Mouse (Mus musculus) midbrain, embryonic 14.5 days (tissue): ENCODE data around the gene Il1rn. TPM values are rescaled to one million over a fixed set of nuclear protein-coding genes. Genes with fewer than 3 reads are reported as not detected.

Experiments
- ATAC-seq: fragments of 200-750 bp; cut with Nextera tagmentation; 2 replicates; pipeline ENCODE4 v1.8.0; 2017; ENCODE audit warnings: moderate number of reproducible peaks, moderate library complexity; ENCODE audit not compliant: low FRiP score, low TSS enrichment
- DNase-seq: peaks from one replicate; pipeline ENCODE4 v3.0.0-alpha.2; 2015
- H3K27ac ChIP-seq: fragments of 300-500 bp; sonication (generic); replicated peaks from 2 replicates; pipeline ENCODE4 v1.5.1; 2014; ENCODE audit warnings: mild to moderate bottlenecking, low read depth, low read length, moderate library complexity
- H3K27me3 ChIP-seq: fragments of 300-500 bp; sonication (generic); 2 replicates; pipeline ENCODE4 v1.6.1; 2014; ENCODE audit warnings: low read length, control low read depth, mixed read lengths; ENCODE audit not compliant: control insufficient read depth, insufficient read depth
- H3K36me3 ChIP-seq: fragments of 300-500 bp; sonication (generic); 2 replicates; pipeline ENCODE4 v1.6.1; 2014; ENCODE audit warnings: low read length, control low read depth; ENCODE audit not compliant: control insufficient read depth, insufficient read depth
- H3K4me1 ChIP-seq: fragments of 300-500 bp; sonication (generic); 2 replicates; pipeline ENCODE4 v1.6.1; 2014; ENCODE audit warnings: mild to moderate bottlenecking, antibody characterized with exemption, low read length, control low read depth; ENCODE audit not compliant: control insufficient read depth, insufficient read depth
- H3K4me2 ChIP-seq: fragments of 300-500 bp; sonication (generic); 2 replicates; pipeline ENCODE4 v1.6.1; 2014; ENCODE audit warnings: mild to moderate bottlenecking, low read length, moderate library complexity
- H3K4me3 ChIP-seq: fragments of 300-500 bp; sonication (generic); replicated peaks from 2 replicates; pipeline ENCODE4 v1.5.1; 2014; ENCODE audit warnings: low read depth, low read length
- H3K9ac ChIP-seq: fragments of 300-500 bp; sonication (generic); replicated peaks from 2 replicates; pipeline ENCODE4 v1.6.1; 2014; ENCODE audit warnings: mild to moderate bottlenecking, low read length, moderate library complexity
- H3K9me3 ChIP-seq: fragments of 300-500 bp; sonication (generic); 2 replicates; pipeline ENCODE4 v1.6.1; 2016; ENCODE audit warnings: low read length, control low read depth, mixed read lengths; ENCODE audit not compliant: control insufficient read depth
- WGBS: fragments of 180-500 bp; shearing (Covaris S2); extraction: QIAGEN DNeasy Blood & Tissue Kit; methylation state at CpG from one replicate; pipeline ENCODE4 v1.1.7; 2014; 5-methylcytosine and 5-hydroxymethylcytosine counted together
- polyA plus RNA-seq: library from polyadenylated mRNA; unstranded; fragments of >200 nt; fragmentation: Nextera tagmentation; extraction: Ambion mirVana; gene quantifications from 2 replicates; pipeline ENCODE4 v1.2.1, GENCODE M21; 2014

The Il1rn gene
- polyA plus RNA-seq, 1 experiment from 2014 or later, result 1.7 TPM

DNA sequence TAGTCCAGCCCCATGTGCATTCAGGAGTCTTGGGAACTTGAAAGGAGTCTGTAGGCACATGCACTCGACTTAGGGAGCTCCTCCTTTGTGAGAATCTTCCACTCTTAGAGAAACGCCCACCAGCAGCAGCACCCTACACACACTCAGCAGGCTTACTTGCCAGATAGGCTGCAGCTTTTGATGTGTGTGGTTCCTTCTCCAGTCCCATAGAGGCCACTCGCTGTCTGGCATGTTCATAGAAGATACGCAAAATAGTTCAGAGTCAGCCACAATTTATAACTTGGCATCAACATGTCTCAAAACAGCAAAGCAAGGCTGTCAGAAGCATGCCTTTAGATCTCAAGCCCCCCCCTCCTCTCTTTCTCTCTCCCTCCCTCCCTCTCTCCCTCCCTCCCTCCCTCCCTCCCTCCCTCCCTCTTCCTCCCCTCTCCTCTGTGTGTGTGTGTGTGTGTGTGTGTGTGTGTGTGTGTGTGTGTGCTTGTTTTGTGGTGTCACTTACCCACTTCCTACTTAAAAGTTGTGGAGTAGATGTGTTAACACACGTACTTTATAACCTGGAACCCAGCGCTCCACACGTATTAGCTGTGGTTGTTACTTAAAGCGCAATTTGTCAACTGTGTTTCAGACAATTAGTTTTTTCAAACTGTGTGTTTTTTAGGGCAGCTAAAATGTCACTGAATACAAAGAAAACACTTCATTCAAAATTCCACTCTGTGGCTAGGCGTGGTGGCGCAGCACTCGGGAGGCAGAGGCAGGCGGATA, 29.7 kb downstream of the Il1rn start:
- H3K9me3 ChIP-seq, result no peaks in the 10 kb centered on the region
- DNase-seq (no peak), ATAC-seq (no peak)
- WGBS, result 80% methylated on average over 12 of the region's 12 CpGs
- H3K27ac ChIP-seq, result no peak overlapping the region
- no peak overlapping the region for H3K4me2 ChIP-seq
- H3K4me1 ChIP-seq, result no peaks in the 10 kb centered on the region
- no peaks in the 10 kb centered on the region for H3K36me3 ChIP-seq
- peaks cover 7% of the 10 kb centered on the region; the same call in 1 of the 2 replicates for H3K27me3 ChIP-seq
- H3K9ac ChIP-seq, result no peak overlapping the region
- H3K4me3 ChIP-seq, result no peak overlapping the region

DNA sequence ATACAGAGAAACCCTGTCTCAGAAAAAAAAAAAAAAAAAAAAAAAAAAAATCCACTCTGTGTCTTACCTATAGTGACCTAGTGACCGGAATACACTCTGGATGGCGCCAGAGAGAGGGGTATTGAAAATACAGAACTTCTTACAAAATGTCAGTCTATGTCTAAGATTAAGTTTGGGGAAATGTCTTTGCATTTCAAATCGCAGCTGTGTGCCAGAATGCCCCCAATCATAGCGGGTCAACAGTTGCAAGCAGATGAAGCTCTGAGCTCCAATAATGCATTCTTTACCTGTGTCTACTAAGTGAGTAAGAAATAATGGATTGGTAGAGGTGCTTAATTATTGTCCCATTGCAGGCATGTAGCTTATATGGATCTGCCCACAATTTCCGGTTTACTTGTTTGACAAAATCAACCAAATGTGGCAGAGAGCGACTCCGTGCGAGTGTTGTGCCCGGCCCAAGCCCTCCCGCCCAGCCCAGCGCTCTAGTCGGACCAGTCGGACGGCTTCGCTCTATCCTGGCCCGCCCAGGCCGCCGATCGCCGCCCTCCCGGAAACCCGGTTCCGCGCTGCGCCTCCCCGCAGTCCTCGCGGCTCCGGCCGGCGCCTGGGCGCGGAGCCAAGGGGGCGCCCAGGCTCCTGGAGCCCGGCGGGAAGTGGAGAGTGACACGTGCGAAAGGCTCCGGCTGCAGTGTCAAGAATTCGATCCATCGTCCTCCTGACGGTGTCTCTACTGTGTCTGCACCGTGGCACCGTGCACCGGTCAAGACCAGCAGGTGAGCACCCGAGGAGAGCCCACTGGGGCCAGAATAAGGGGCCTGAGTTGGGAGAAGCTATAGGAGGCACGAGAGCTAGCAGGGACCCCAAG, 30.6 kb downstream of the Il1rn start, which contains the start of gene Psd4:
Gene Psd4 (plus strand): TSS at position 551 of the 865 bp plus-strand sequence.
- Histone ChIP-seq H3K27ac (no peak within 1 kb of the TSS), H3K9ac (peak within 1 kb of the TSS; percentile 55), H3K4me3 (peak within 1 kb of the TSS; percentile 44), H3K36me3 (no peaks in the 10 kb centered on the region), H3K4me1 (no peaks in the 10 kb centered on the region), H3K9me3 (no peaks in the 10 kb centered on the region), H3K27me3 (peaks cover 7% of the 10 kb centered on the region; the same call in 1 of the 2 replicates), H3K4me2 (peak within 1 kb of the TSS; percentile 80)
- WGBS, result 4% methylated on average over 47 of the region's 47 CpGs
- peak; percentile 67; the same call in 1 of the 2 replicates for ATAC-seq
- DNase-seq, result peak; percentile 77

DNA sequence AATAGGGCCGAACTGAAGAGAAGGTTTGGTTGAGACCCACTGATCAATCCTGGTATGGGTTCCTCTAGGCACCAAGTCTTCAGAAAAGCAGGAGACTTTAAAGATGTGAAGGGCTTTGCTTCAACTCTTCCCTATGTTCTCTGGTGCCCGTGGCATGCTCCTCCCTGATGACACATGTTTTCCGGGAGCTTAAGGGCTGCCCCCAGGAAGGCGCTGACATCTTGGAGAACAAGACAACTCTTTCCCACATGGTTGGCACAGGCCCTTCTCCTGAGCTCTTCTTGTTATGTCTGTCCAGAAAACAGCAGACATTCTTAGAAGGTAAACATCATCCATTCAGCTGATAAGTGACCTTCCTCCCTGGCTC, 31.2 kb downstream of the Il1rn start:
- no peak for ATAC-seq

DNA sequence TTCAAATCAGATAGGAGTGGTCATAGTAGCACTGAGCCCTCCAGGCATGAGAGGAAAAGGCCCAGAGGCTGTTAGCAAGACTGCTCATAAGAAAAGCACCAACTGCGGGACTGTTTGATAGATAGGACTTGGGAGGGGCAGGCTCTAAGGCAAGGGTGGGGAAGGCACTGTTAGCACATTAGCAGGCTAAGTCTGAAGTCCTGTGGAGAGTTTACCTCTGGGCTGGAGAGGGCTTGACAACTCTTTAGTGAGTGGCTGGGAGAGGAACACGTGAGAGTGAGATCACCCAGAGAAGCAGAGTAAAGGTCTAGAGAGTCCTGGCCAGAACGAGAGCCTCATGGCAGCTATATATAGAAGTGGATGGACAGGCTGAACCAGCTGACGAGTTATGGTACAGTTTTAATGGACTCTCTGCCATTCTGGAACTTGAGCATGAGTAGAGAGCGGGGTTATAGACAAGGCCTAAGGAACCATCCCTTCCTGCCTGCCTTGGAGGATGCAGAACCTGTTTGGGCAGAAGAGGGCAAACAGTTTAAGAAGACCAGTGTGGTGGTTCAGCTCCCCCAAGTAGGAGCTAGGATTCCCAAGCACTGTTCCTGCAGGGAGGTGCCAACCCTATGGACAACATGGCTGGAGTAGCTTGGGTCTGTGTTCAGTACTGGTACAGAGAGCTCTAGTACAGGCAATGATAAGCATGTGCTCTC, 42.2 kb downstream of the Il1rn start:
- no peak overlapping the region for H3K4me2 ChIP-seq
- 83% methylated on average over 5 of the region's 5 CpGs for WGBS
- no peak for DNase-seq
- no peak overlapping the region for H3K27ac ChIP-seq
- no peak overlapping the region for H3K4me3 ChIP-seq
- H3K9ac ChIP-seq, result no peak overlapping the region
- no peaks in the 10 kb centered on the region for H3K36me3 ChIP-seq
- no peaks in the 10 kb centered on the region for H3K27me3 ChIP-seq
- no peaks in the 10 kb centered on the region for H3K4me1 ChIP-seq
- ATAC-seq, result no peak
- H3K9me3 ChIP-seq, result no peaks in the 10 kb centered on the region

More for the DNA sequence above, 31.2 kb downstream of the Il1rn start:
- peak overlapping the region; percentile 80 for H3K4me2 ChIP-seq
- peak overlapping the region; percentile 44 for H3K4me3 ChIP-seq
- H3K9ac ChIP-seq, result no peak overlapping the region
- no peaks in the 10 kb centered on the region for H3K4me1 ChIP-seq
- 75% methylated on average over 4 of the region's 4 CpGs for WGBS
- no peak for DNase-seq
- no peaks in the 10 kb centered on the region for H3K36me3 ChIP-seq
- H3K9me3 ChIP-seq, result no peaks in the 10 kb centered on the region
- H3K27ac ChIP-seq, result no peak overlapping the region
- peaks cover 7% of the 10 kb centered on the region; the same call in 1 of the 2 replicates for H3K27me3 ChIP-seq

DNA sequence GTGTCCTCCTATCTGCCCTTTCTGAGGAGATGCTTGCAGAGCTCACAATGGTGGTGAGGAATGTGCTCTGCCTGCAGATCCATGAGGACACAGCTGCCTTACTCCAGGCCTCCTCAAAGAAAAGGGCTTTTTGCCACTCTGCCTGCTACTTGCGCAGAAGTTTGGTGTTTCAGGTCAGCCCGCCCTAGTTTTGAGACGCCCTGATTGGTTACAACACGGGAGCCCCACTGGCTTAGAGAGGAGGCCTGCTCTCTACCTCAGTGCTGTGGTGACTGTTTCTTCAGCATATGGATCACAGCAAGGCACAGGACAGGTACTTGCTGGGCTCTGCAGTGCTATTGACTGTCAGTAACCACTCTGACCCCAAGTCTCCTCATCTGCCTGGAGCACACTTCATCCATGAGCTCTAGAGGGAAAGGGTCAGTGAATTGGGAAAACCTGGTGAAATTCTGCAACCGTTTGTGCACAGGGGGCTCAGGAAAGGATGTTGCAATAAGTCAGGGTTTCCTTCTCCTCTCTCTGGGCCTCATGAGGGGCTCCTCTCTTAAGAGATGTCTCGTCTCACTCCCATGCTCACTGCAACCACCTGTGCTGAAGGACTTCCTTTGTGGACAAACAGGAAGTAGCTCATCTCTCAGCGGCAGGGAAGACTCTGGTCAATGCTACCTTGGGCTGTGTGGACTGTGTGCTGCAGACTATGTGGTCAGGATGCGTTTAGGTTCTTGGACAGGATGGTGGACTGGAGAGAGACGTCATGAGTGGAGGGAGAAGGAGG, 46.0 kb downstream of the Il1rn start:
- ATAC-seq, result no peak
- Histone ChIP-seq H3K4me1 (no peaks in the 10 kb centered on the region), H3K4me3 (no peak overlapping the region), H3K4me2 (no peak overlapping the region), H3K36me3 (no peaks in the 10 kb centered on the region), H3K27me3 (no peaks in the 10 kb centered on the region), H3K9me3 (no peaks in the 10 kb centered on the region), H3K9ac (no peak overlapping the region), H3K27ac (no peak overlapping the region)
- 78% methylated on average over 9 of the region's 9 CpGs for WGBS
- no peak for DNase-seq

DNA sequence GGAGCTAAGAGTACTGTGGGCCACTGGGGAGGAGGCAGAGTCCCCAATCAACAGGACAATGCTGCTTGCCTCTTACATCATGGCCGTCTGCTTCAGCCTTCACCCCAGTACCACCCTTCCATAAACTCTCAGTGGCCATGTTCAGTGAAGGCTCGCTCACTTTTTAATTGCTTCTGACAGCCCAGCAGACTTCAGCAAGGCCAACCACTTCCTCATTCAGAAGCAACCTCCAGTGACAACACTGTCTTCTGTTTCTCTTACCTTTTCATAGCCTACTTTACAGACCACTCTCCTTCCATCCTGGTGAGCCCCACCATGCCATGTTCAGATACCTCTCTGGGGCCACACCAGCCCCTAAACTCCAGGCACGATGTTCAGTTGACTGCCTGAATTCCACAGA, 47.0 kb downstream of the Il1rn start:
- Histone ChIP-seq H3K4me1 (no peaks in the 10 kb centered on the region), H3K9ac (no peak overlapping the region), H3K4me3 (no peak overlapping the region), H3K4me2 (no peak overlapping the region), H3K27ac (no peak overlapping the region), H3K9me3 (no peaks in the 10 kb centered on the region), H3K36me3 (no peaks in the 10 kb centered on the region), H3K27me3 (no peaks in the 10 kb centered on the region)
- ATAC-seq, result no peak
- WGBS, result 83% methylated on average over 3 of the region's 3 CpGs
- no peak for DNase-seq

DNA sequence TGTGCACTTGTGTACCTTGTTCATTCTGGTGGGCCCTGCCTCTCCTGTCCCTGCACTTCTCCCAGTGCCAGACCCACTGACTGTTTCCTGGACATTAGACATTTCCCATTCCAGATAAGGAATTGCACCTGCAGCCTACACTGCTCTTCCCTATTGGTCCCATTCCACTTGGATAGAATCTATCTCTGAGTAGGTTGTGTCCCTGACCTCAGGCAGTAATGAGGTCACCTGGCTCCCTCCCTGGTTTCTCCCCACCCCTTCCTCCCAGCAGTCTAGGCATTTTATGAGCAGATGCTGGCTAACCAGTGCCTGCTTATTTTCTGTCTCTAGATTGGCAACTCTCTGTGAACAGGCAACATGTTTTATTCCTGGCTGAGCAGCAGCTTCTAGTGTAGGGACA, 47.7 kb downstream of the Il1rn start:
- Histone ChIP-seq H3K27ac (no peak overlapping the region), H3K4me1 (no peaks in the 10 kb centered on the region), H3K4me2 (no peak overlapping the region), H3K4me3 (no peak overlapping the region), H3K9ac (no peak overlapping the region), H3K9me3 (no peaks in the 10 kb centered on the region), H3K27me3 (no peaks in the 10 kb centered on the region), H3K36me3 (no peaks in the 10 kb centered on the region)
- ATAC-seq, result no peak
- DNase-seq, result no peak
